Mouse (Mus musculus) layer of hippocampus, postnatal 36 days (tissue): ENCODE data around the gene Hmgcl. TPM values are rescaled to one million over a fixed set of nuclear protein-coding genes. Genes with fewer than 3 reads are reported as not detected.
A peak's percentile ranks its signal among the peaks of the same experiment; 100 is the strongest.

Experiments used
- DNase-seq, 2 experiments: peaks; one replicate each; pipeline ENCODE4 v3.0.0; 2022
- total RNA-seq, 2 experiments: library from RNA; stranded (reverse); gene quantifications; 2 replicates each; pipeline ENCODE4 v1.2.3; 2021

Gene Hmgcl
- 10 to 100 TPM; 35.5 to 36.4 TPM for total RNA-seq

DNA sequence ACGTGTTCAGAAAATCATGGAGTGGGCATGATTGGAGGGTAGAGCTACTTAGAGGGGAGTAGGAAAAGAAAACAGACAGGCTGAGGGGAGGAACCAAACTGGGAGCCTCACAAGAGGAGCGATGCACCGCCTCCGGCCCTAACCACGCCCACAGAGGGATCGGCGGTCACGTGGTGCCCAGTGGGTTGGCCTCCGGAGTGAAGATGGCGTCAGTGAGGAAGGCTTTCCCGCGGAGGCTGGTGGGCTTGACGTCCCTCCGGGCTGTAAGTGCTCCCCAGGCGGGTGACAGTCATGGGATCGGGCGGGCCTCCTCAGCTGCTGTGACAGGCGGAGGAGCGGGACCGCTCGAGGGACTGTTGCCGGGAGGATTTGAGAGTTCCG is at the start of gene Hmgcl:
Gene Hmgcl (plus strand): TSS at position 171 of the 381 bp plus-strand sequence.
- peak; percentile 92 to 93 for DNase-seq

DNA sequence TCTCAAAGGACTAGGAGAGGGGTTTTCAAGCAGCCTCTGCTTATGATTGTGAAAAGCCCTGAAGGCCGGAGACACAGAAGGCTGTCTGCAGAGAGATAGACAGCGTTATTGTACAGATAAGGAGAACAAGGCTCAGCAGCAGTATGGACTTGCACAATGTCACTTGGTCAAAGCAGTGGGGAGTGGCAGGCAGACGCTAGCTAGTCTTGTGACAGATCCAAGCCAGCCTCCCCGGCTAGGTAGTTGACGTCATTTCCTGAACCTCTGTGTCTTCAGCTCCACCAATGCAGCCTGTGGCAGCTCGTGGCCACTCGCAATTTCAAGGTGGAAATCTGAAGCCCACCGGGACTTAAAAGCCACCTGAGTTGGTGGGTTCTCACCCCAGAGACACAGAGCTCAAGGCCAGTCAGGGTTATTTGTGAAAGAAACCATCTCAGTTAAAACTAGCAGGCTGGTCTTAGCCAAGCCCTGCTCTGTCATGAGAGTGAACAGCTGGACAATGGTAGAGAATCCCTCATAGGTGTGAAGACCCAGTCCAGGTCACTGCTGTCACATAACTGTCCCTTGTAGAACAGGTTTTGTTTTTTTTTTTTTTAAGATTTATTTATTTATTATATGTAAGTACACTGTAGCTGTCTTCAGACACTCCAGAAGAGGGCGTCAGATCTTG is 47.7 kb upstream of the Hmgcl start:
- no peak for DNase-seq

DNA sequence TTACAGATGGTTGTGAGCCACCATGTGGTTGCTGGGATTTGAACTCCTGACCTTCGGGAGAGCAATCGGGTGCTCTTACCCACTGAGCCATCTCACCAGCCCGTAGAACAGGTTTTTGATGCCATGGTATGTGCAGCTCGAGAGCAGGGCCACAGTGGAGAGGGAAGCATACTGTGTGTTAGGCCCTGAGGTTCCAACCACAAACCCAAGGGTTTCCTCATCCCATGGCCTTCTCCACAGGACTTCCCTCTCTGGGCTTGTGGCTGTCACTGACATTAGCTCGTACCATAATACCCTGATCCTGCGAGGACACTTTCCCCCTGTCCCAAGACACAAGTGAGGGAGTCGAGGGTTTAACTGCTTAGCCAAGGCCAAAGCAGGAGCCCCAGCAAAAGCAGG is 47.2 kb upstream of the Hmgcl start:
- no peak for DNase-seq

DNA sequence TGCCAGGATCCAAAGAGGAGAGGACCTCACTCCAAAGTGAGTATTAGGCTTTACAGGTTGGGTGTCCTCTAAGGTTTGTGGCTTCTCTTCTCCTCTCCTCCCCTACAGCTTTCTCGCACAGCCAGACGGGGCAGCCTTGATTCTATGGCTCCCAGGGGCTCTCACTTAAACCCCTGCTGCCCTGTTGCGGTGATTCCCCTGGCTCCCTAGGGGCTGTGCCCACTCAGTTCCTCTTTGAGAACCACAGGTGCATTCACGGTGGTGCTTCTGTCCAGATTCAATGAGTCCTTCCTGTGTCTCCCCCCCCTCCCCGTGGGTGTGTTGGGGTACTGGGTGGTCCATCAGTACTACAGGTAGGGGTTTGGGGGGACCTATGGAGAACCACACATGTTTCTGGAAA is 46.2 kb upstream of the Hmgcl start:
- no peak for DNase-seq

DNA sequence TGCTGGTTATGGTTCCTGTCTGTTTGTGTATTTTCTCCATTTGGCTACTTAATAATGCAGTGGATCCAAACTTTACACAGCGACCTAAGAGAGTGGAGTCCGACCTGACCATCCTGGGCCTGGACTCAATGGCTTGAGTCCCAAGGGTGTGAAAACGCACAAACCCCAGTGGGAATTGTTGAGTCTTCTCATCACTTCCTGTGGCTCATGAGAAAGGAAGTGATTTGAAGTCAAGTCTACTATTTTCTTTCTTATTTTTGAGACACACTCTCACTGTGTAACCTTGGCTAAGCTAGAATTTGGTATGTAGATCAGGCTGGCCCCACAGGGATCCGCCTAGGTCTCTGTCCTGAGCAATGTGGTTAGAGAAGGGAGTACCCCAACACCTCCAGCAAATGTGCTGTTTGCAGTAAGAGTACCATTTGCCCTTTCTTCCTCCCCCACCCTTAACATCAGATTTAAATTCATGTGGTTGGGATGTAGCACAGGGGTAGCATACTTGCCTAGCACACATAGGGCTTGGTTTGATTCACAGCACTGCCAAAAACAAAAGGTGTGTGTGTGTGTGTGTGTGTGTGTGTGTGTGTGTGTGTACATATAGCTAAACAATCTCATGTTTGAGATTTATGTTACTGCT is 43.5 kb upstream of the Hmgcl start:
- DNase-seq, result no peak

DNA sequence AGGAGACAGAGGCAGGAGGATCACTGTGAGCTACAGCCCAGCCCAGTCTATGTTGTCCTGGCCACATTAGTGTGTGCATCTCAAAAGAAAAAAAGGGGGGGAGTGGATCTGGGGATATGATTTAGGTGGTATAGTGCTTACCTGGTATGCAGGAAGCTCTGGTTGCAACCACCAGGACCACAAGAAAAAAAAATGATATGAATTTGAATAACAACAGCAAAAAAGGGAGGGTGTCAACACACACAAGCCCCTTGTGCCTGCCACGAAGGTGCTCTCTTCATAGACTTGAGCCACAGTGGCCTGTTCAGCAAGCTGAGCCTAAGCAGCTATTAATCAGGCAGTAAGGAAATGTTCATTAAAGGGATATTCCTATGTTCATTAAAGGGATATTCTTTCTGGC is 41.4 kb upstream of the Hmgcl start:
- no peak for DNase-seq

DNA sequence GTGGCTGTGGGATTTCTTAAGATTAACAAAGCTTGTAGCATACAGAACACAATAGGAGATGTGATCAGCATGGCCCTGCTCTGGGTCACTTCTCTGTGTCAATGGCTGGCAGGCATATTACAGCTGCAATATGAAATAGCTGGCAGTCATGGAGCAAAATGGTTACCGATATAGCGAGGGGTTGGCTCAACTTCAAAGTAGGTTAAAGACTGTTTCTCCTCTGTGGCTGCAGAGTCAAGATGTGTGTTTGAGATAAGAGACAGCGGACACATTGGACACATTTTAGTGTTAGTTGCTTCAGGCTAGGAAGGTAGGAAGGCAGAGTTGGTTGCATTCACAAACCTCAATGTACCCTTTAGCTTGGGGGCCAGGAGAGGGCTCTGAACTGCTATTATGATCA is 39.6 kb upstream of the Hmgcl start:
- DNase-seq, result no peak

DNA sequence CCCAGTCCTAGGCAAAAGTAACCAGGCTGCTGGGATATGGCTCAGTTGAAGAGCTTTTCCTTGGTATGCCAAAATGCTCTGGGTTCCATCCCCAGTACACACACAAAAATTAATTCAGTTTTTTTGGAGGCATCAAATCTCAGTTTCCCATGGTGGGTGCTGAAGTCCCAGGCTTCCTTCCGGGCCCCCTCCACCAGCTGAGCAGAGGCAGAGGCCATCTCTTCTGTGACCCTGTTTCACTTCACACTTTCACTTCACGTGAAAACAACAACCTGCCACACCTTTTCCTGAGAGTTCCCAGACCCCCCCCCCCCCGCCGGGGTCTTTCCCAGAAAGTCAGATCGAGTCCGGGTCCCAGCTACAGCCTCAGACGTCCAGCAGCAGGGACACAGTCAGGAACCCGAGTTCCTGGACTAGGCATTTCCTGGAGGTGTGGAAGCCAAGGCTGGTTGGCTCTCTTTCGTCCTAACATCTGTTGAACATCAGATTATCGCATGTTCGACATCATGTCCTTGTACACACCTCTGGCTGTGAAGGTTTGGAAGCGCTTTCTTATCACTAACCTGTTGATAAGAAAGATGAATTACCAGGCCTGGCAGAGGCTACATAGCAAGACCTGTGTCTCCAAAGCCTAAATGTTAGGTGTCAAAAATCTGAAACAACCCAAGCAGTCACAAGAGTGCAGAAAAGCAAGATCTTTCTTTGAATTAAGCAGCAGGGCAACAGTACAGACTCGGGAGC is 36.8 kb upstream of the Hmgcl start:
- no peak for DNase-seq

DNA sequence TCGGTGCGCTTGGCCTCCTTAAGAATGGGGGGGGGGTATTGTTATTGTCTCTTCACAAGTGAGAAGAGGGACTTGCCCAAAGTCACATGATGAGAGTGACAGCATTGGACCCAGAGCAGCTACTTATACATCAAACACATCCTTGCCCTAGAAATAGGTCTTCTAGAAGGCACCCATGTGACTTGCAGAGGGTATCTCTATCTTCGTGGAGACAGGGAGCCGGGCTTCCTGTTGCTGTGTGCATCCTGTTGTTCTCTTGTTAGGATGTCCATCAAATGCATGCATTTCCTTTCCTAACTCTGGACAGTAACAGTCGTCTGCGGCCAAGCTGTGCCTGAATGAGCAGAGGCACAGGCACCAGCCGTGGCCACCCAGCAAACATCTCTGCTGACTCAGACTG is 34.7 kb upstream of the Hmgcl start:
- DNase-seq, result no peak

DNA sequence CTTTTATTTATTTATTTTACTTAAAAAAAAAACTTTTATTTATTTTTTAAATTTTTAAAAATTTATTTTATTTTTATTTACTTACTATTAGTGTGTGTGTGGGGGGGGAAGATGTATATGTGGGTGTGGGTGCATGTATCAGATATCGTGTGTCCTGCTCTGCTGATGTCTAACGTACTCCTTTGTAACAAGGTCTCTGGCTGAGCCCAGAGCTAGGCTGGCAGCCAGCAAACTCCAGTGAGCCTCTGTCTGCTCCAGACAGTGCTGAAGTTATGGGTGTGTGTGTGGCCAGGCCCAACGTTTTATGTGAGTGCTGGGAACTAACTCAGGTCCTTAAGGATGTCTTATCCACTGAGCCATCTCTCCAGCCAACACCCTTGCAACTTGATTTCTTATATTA is 34.1 kb upstream of the Hmgcl start:
- DNase-seq, result no peak

DNA sequence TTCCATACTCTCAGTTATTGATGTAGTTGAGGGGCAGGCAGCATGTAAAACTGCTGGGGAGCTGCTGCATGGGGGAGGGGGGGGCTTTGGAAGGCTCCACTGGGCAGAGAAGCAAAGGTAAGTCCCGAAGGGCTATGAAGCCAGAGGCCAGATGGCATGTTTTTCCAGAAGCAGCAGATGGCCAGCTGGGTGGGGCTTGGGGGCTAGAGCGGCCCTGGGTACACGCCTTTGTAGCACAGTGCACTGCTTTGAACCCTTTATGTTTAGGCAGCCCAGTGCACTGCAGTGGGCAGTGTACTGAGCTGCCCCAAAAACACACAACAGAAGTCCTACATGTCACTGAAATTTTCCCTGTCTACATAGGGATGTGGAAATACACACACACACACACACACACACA is 33.4 kb upstream of the Hmgcl start:
- DNase-seq, result no peak

DNA sequence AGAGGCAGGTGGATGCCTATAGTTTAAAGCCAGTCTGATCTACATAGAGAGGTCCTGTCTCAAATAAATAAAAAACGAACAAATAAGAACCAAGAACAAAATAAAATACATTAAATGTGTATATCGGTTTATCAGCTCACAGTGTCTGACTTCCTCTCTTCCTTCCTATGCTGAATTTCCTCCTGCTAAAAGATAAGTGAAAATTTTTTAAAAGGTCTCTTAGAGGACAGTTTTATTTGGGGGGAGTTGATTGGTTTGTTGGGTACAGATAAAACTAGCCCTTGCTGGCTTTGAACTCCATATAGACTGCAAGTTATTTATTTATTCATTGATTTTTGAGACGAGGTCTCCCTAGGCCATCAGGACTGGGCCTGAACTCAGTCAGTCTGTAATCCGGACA is 32.8 kb upstream of the Hmgcl start:
- no peak for DNase-seq

DNA sequence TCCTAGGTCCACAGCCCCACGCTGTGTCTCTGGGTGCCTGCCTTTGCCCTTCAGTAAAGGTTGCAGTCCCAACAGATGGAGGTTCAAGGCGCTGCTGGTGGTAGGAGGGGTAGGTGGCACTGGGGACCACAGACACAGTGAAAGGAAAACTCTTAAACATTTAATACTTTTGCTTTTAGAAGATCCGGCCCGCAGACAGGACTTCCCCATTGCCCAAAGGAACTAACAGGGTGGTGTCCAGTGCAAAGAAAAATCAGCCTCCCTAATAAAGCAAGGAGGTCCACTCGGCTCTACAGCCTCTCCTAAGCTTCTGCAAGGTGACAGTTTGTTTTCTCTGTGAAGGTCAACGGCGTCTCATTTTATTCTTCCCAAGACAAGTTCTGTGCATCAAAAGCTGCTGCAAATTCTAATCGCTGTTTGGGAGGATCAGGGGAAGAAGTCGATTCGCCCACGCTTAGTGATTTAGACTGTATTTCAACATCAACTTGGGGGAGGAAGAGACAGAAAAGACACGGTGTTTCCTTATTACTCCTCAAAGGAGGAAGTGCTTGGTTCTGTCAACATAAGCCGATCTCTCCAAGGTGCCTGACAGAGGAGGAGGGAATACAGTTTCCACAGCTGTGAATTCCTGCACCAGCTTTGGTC is 27.5 kb upstream of the Hmgcl start:
- DNase-seq, result no peak

DNA sequence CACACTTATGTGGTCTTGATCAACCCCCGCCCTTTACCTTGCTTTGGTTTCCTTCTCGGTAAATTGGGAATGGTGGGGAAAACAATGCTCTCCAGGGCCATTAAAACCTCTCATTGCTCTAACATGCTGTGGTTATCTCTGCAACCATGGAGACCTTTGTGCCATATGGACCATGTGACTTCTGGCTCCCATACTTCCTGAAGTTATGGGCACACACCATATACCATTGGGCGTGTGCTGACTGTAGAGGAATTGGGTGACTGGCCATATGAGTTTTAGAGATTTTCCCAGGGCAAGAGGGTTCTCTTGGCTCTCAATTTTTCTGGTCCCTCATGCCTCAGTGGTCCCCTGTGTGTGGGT is 27.0 kb upstream of the Hmgcl start:
- no peak for DNase-seq

DNA sequence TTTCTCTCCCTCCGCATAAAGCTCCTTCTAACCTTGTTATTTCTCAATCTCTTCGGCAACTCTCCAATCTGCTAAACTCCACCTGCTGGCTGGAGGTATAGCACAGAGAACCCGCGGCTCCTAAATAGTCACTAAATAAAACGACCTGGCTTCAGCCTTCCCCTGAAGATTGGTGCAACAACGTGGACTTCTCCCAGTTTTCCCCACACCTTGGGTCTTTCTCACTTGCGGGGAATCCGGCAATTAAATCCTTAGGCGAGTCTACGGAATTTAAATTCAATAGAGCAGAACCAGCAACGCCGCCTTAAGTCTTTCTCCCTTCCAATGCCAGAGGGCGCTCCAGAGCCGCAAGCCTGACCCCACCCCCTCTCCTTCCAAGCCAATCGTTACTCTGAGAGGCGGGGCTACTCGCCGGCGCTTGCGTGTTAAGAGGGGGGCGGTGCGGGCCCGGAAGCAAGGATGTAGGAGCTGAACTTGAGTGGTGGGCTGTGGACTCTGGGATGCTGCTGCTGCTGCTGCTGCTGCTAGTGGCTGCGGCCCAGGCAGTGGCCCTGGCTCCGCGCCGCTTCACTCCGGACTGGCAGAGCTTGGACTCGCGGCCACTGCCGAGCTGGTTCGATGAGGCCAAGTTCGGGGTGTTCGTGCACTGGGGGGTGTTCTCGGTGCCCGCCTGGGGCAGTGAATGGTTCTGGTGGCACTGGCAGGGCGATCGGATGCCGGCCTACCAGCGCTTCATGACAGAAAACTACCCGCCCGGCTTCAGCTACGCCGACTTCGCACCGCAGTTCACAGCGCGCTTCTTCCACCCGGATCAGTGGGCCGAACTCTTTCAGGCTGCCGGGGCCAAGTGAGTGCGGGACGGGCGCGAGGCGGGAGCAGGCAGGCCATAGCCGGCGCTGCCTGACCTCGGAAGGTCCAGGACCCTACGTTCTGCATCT is 25.7 kb upstream of the Hmgcl start, which contains the start of gene Fuca1:
Gene Fuca1 (plus strand): TSS at position 432 of the 938 bp plus-strand sequence.
- DNase-seq, result peak; percentile 93 to 95

DNA sequence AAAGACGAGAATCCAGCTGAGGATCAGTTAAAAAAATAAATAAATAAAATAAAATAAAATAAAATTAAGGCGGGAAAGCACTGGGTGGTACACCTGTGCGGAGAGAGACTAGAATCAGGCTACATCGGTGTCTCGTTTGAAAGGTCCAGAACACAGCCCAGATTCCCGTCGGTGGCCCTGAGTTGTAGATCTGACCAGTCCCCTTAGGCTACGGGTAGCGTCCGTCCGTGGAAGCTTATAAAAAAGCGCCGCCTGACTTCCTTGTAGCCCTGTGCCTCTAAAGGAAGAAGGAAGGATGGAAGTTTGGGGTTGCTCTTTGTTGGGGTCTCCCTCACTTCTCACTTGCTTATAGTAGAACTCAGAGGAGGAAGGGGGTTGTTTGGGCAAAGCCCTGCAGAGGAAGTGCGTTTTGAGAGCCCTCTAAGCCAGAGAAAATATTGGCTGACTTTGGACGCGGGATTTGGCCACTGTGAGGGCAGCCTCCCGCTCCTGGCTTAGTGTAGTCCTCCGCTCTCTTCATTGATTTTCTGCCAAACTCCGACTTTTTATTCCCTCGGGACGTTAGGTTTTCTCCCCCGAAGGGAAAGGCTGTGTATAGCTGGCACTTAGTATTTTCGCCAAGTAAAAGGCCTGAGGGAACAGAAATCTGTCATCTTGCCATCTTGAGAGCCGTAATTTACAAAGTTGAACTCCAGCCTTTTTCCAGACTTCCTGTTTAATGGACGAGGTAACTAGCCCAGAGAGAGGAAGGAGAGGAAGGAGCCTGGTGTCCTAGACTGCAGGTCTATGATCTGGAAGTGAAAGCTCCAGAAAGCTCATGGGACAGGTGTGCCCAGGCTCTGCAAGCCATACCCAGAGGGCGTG is 24.8 kb upstream of the Hmgcl start:
- DNase-seq, result no peak

DNA sequence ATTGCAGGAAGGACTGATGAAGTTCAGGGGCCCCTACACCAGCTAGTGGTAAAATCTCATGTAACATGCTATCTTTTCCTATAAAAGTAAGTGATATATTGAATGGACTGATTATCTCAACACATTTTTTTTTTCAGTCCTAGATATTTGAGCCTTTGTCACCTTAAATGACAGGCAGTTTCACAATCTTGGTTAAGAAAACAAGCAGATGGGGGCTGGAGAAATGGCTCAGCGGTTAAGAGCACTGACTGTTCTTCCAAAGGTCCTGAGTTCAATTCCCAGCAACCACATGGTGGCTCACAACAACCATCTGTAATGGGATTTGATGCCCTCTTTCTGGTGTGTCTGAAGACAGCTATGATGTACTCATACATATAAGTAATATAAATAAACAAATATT is 24.1 kb upstream of the Hmgcl start:
- DNase-seq, result no peak

DNA sequence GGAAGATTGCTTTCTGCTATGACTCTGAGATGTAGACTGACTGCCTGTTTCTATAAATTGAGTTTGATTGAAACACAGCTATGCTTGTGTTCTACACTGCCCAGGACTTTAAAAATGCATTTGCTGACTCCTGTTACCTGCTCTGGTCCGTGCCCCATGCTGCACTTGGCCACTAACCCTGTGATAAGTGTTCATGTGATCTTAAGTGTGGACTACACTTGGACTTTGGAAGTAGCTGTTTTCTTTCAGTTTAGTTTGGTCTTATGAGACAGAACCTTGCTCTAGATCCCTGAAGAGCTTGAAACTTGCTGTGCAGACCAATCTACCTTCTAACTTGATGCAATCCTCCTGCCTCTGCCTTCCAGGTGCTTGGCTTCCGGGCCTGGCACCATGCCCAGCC is 21.8 kb upstream of the Hmgcl start:
- no peak for DNase-seq

DNA sequence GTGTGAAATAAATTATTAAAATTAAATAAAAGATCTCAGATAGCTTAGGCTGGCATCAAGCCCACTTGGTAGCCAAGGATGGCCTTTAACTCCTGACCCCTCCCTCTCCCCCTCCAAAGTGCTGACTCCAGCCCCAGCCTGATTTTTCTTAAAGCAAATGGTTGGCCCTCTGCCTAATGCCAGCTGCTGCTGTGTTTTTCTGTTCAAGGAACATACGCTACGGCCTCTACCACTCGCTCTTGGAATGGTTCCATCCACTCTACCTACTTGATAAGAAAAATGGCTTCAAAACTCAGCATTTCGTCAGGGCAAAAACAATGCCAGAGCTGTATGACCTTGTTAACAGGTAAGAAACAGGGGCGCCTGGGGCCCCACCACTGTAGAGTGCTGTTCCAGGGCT is 20.9 kb upstream of the Hmgcl start:
- DNase-seq, result no peak

DNA sequence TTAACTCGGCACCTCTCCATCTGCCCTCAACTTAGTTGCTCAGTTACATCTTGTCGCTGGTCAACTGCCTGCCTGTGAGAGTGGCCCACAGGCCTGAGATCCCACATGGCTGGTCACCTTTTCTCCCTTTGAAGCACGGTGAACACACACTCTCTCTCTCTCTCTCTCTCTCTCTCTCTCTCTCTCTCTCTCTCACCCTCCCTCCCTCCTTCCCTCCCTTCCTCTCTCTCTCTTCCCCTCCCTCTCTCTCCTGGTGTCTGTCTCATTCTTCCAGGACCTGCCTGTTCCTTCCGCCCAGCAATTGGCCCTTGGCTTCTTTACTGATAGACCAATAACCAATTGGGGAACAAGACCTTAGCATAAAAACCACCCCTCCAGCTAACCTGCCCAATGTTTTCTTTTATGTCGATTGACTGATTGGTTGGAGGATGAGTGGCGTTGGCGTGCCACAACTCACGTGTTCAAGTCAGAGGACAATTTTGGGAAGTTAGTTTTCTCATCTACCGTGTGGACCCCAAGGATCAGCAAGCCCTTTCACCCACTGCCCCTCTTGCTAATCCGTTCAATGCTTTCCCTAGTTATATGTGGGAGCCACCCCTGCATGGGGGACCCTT is 19.9 kb upstream of the Hmgcl start:
- no peak for DNase-seq

DNA sequence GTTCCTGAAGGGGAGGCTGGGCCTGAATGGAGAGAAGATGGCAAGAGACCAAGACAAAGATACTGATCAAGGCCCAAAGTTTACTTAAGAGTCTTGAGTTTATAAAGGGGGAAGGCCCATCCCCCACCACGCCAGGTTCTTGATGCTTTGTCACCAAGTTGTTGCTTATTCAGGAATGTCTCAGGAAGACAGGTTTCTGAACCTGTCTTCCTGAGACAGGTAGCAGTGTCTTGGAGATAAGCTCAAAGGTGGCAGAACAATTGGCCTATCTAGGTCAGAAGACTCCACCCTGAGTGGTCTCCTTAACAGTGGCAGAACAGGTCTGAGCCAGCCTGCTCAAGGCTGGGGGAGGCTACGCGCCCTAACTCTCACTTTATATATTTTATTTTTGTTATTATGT is 19.4 kb upstream of the Hmgcl start:
- DNase-seq, result no peak
